Mouse (Mus musculus) forebrain, embryonic 13.5 days (tissue): ENCODE results near the gene Lce1f. TPM values are rescaled to one million over a fixed set of nuclear protein-coding genes. Genes with fewer than 3 reads are reported as not detected.

Experiments used
- ATAC-seq: fragments of 200-750 bp; cut with Nextera tagmentation; 2 replicates; pipeline ENCODE4 v1.8.0; 2017
- H3K27ac ChIP-seq: fragments of 300-500 bp; sonication (generic); 2 replicates; pipeline ENCODE4 v1.5.1; 2015; ENCODE audit warnings: inconsistent platforms, mild to moderate bottlenecking, moderate library complexity
- H3K27me3 ChIP-seq: fragments of 300-500 bp; sonication (generic); 2 replicates; pipeline ENCODE4 v1.6.1; 2015; ENCODE audit warnings: mild to moderate bottlenecking, inconsistent platforms
- H3K36me3 ChIP-seq: fragments of 300-500 bp; sonication (generic); 2 replicates; pipeline ENCODE4 v1.6.1; 2015; ENCODE audit warnings: mild to moderate bottlenecking, inconsistent platforms; ENCODE audit not compliant: poor library complexity, severe bottlenecking
- H3K4me1 ChIP-seq: fragments of 300-500 bp; sonication (generic); 2 replicates; pipeline ENCODE4 v1.6.1; 2015; ENCODE audit warnings: inconsistent platforms
- H3K4me2 ChIP-seq: fragments of 300-500 bp; sonication (generic); 2 replicates; pipeline ENCODE4 v1.6.1; 2015; ENCODE audit warnings: inconsistent platforms, mild to moderate bottlenecking, moderate library complexity
- H3K4me3 ChIP-seq: fragments of 300-500 bp; sonication (generic); 2 replicates; pipeline ENCODE4 v1.5.1; 2015; ENCODE audit warnings: mild to moderate bottlenecking, inconsistent platforms
- H3K9ac ChIP-seq: fragments of 300-500 bp; sonication (generic); 2 replicates; pipeline ENCODE4 v1.6.1; 2015; ENCODE audit warnings: mild to moderate bottlenecking, inconsistent platforms
- H3K9me3 ChIP-seq: fragments of 300-500 bp; sonication (generic); replicated peaks from 2 replicates; pipeline ENCODE4 v1.6.1; 2016; ENCODE audit warnings: inconsistent platforms
- polyA plus RNA-seq: library from polyadenylated mRNA; unstranded; fragments of >200 nt; fragmentation: Nextera tagmentation; extraction: Ambion mirVana; gene quantifications from 2 replicates; pipeline ENCODE4 v1.2.1, GENCODE M21; 2015

Gene Lce1f
- polyA plus RNA-seq, 1 experiment from 2014 or later = not detected

GRCm38 (mm10) chr3:92670215-92670614, 49.9 kb downstream of the Lce1f start, which contains the start of gene Lce1a2:
Gene Lce1a2 (minus strand): TSS chr3:92670315.
- Histone ChIP-seq H3K4me2 (no peak within 1 kb of the TSS), H3K9me3 (no peaks in the 10 kb centered on the region), H3K27me3 (no peaks in the 10 kb centered on the region), H3K4me3 (no peak within 1 kb of the TSS), H3K9ac (no peak within 1 kb of the TSS), H3K4me1 (no peaks in the 10 kb centered on the region), H3K27ac (no peak within 1 kb of the TSS), H3K36me3 (no peaks in the 10 kb centered on the region)
- no peak for ATAC-seq

Other genes with a start within 250 kb of the Lce1f start
- gene Sprr1a, start 234.5 kb downstream of the Lce1f start, polyA plus RNA-seq = not detected in 2 replicates
- not detected in 2 replicates for gene Sprr4, start 219.9 kb downstream of the Lce1f start, polyA plus RNA-seq
- not detected in 2 replicates for gene 2310046K23Rik, start 185.8 kb downstream of the Lce1f start, polyA plus RNA-seq
- not detected in 2 replicates for gene Ivl, start 146.6 kb downstream of the Lce1f start, polyA plus RNA-seq
- not detected in 2 replicates for gene Smcp, start 131.4 kb downstream of the Lce1f start, polyA plus RNA-seq
- not detected in 2 replicates for gene 2210017I01Rik, start 112.9 kb downstream of the Lce1f start, polyA plus RNA-seq
- not detected in 2 replicates for gene Lce6a, start 98.7 kb downstream of the Lce1f start, polyA plus RNA-seq
- not detected in 2 replicates for gene Lce1a1, start 72.0 kb downstream of the Lce1f start, polyA plus RNA-seq
- gene Lce1b, start 63.4 kb downstream of the Lce1f start, polyA plus RNA-seq = not detected in 2 replicates
- not detected in 2 replicates for gene Lce1a2, start 50.0 kb downstream of the Lce1f start, polyA plus RNA-seq
- gene Lce1c, start 41.1 kb downstream of the Lce1f start, polyA plus RNA-seq = not detected in 2 replicates
- not detected in 2 replicates for gene Lce1d, start 33.1 kb downstream of the Lce1f start, polyA plus RNA-seq
- gene Lce1e, start 11.3 kb downstream of the Lce1f start, polyA plus RNA-seq = not detected in 2 replicates
- not detected in 2 replicates for gene Gm38119, start 18.7 kb upstream of the Lce1f start, polyA plus RNA-seq
- not detected in 2 replicates for gene Lce1g, start 32.0 kb upstream of the Lce1f start, polyA plus RNA-seq
- not detected in 2 replicates for gene Lce1h, start 44.7 kb upstream of the Lce1f start, polyA plus RNA-seq
- not detected in 2 replicates for gene Lce1i, start 58.5 kb upstream of the Lce1f start, polyA plus RNA-seq
- gene Lce1j, start 70.2 kb upstream of the Lce1f start, polyA plus RNA-seq = not detected in 2 replicates
- not detected in 2 replicates for gene Lce1k, start 87.5 kb upstream of the Lce1f start, polyA plus RNA-seq
- gene Kprp, start 106.9 kb upstream of the Lce1f start, polyA plus RNA-seq = not detected in 2 replicates
- gene Lce1l, start 130.9 kb upstream of the Lce1f start, polyA plus RNA-seq = not detected in 2 replicates
- not detected in 2 replicates for gene 2310050C09Rik, start 149.9 kb upstream of the Lce1f start, polyA plus RNA-seq
- not detected in 2 replicates for gene Lce3a, start 205.9 kb upstream of the Lce1f start, polyA plus RNA-seq
- not detected in 2 replicates for gene Lce3b, start 212.6 kb upstream of the Lce1f start, polyA plus RNA-seq
- gene Lce3c, start 224.1 kb upstream of the Lce1f start, polyA plus RNA-seq = not detected in 2 replicates
- gene Lce3d, start 237.0 kb upstream of the Lce1f start, polyA plus RNA-seq = not detected in 2 replicates
- gene Lce3e, start 246.7 kb upstream of the Lce1f start, polyA plus RNA-seq = not detected in 2 replicates